Mouse (Mus musculus) midbrain, embryonic 14.5 days (tissue): Measurements from ENCODE around the gene Slc19a2. TPM values are rescaled to one million over a fixed set of nuclear protein-coding genes. Genes with fewer than 3 reads are reported as not detected.

ENCODE experiments used
- ATAC-seq: fragments of 200-750 bp; cut with Nextera tagmentation; 2 replicates; pipeline ENCODE4 v1.8.0; 2017; ENCODE audit warnings: moderate number of reproducible peaks, moderate library complexity; ENCODE audit not compliant: low FRiP score, low TSS enrichment
- DNase-seq: peaks from one replicate; pipeline ENCODE4 v3.0.0-alpha.2; 2015
- H3K27ac ChIP-seq: fragments of 300-500 bp; sonication (generic); replicated peaks from 2 replicates; pipeline ENCODE4 v1.5.1; 2014; ENCODE audit warnings: mild to moderate bottlenecking, low read depth, low read length, moderate library complexity
- H3K27me3 ChIP-seq: fragments of 300-500 bp; sonication (generic); 2 replicates; pipeline ENCODE4 v1.6.1; 2014; ENCODE audit warnings: low read length, control low read depth, mixed read lengths; ENCODE audit not compliant: control insufficient read depth, insufficient read depth
- H3K36me3 ChIP-seq: fragments of 300-500 bp; sonication (generic); 2 replicates; pipeline ENCODE4 v1.6.1; 2014; ENCODE audit warnings: low read length, control low read depth; ENCODE audit not compliant: control insufficient read depth, insufficient read depth
- H3K4me1 ChIP-seq: fragments of 300-500 bp; sonication (generic); 2 replicates; pipeline ENCODE4 v1.6.1; 2014; ENCODE audit warnings: mild to moderate bottlenecking, antibody characterized with exemption, low read length, control low read depth; ENCODE audit not compliant: control insufficient read depth, insufficient read depth
- H3K4me2 ChIP-seq: fragments of 300-500 bp; sonication (generic); 2 replicates; pipeline ENCODE4 v1.6.1; 2014; ENCODE audit warnings: mild to moderate bottlenecking, low read length, moderate library complexity
- H3K4me3 ChIP-seq: fragments of 300-500 bp; sonication (generic); replicated peaks from 2 replicates; pipeline ENCODE4 v1.5.1; 2014; ENCODE audit warnings: low read depth, low read length
- H3K9ac ChIP-seq: fragments of 300-500 bp; sonication (generic); replicated peaks from 2 replicates; pipeline ENCODE4 v1.6.1; 2014; ENCODE audit warnings: mild to moderate bottlenecking, low read length, moderate library complexity
- H3K9me3 ChIP-seq: fragments of 300-500 bp; sonication (generic); 2 replicates; pipeline ENCODE4 v1.6.1; 2016; ENCODE audit warnings: low read length, control low read depth, mixed read lengths; ENCODE audit not compliant: control insufficient read depth
- WGBS: fragments of 180-500 bp; shearing (Covaris S2); extraction: QIAGEN DNeasy Blood & Tissue Kit; methylation state at CpG from one replicate; pipeline ENCODE4 v1.1.7; 2014; 5-methylcytosine and 5-hydroxymethylcytosine counted together
- polyA plus RNA-seq: library from polyadenylated mRNA; unstranded; fragments of >200 nt; fragmentation: Nextera tagmentation; extraction: Ambion mirVana; gene quantifications from 2 replicates; pipeline ENCODE4 v1.2.1, GENCODE M21; 2014

Gene Slc19a2
- polyA plus RNA-seq, 1 experiment from 2014 or later, result 8.0 TPM

GRCm38 (mm10) chr1:164242809-164243208 lies 6.0 kb upstream of the Slc19a2 start:
- WGBS, result 68% methylated on average over 8 of the region's 8 CpGs
- Histone ChIP-seq H3K4me3 (no peak overlapping the region), H3K4me1 (0 out of 2 replicates have a peak, but pooled peaks cover 4% of the 10 kb centered on the region), H3K36me3 (no peaks in the 10 kb centered on the region), H3K4me2 (no peak overlapping the region), H3K9me3 (no peaks in the 10 kb centered on the region), H3K27ac (no peak overlapping the region), H3K27me3 (no peaks in the 10 kb centered on the region), H3K9ac (no peak overlapping the region)
- DNase-seq, result peak; percentile 9
- ATAC-seq, result no peak

- Histone ChIP-seq H3K4me2 (peak overlapping the region; percentile 81), H3K27ac (no peak overlapping the region), H3K4me3 (0 out of 2 replicates have a peak overlapping the region, but pooled peaks have one; percentile 68), H3K9ac (peak overlapping the region; percentile 66; the same call in 1 of the 2 replicates), H3K9me3 (no peaks in the 10 kb centered on the region), H3K4me1 (peaks cover 20% of the 10 kb centered on the region), H3K36me3 (no peaks in the 10 kb centered on the region), H3K27me3 (no peaks in the 10 kb centered on the region)
- ATAC-seq (no peak), DNase-seq (no peak)
- WGBS, result 37% methylated on average over 8 of the region's 8 CpGs
These were observed 1.4 kb upstream of the Slc19a2 start for GRCm38 (mm10) chr1:164247442-164247841.

- Histone ChIP-seq H3K4me2 (peak overlapping the region; percentile 81), H3K27ac (peak overlapping the region; percentile 70; the same call in 1 of the 2 replicates), H3K36me3 (no peaks in the 10 kb centered on the region), H3K4me3 (peak overlapping the region; percentile 68), H3K9ac (peak overlapping the region; percentile 66), H3K4me1 (peaks cover 20% of the 10 kb centered on the region), H3K9me3 (no peaks in the 10 kb centered on the region), H3K27me3 (no peaks in the 10 kb centered on the region)
- DNase-seq, result peak; percentile 24
- ATAC-seq, result no peak
- WGBS, result 7% methylated on average over 10 of the region's 10 CpGs
These were observed 875 bp upstream of the Slc19a2 start for GRCm38 (mm10) chr1:164247971-164248370.

- Histone ChIP-seq H3K4me3 (peak overlapping the region; percentile 68), H3K27ac (peak overlapping the region; percentile 70), H3K9me3 (no peaks in the 10 kb centered on the region), H3K4me1 (peaks cover 20% of the 10 kb centered on the region), H3K4me2 (peak overlapping the region; percentile 81), H3K36me3 (no peaks in the 10 kb centered on the region), H3K9ac (peak overlapping the region; percentile 59), H3K27me3 (no peaks in the 10 kb centered on the region)
- WGBS, result under 1% methylated on average over 33 of the region's 33 CpGs
- ATAC-seq, result no peak; the same call in 1 of the 2 replicates
- peak; percentile 68 for DNase-seq
These were observed 476 bp downstream of the Slc19a2 start for GRCm38 (mm10) chr1:164249332-164249711.

- no peaks in the 10 kb centered on the region for H3K27me3 ChIP-seq
- peak overlapping the region; percentile 59; the same call in 1 of the 2 replicates for H3K9ac ChIP-seq
- H3K9me3 ChIP-seq, result no peaks in the 10 kb centered on the region
- no peaks in the 10 kb centered on the region for H3K36me3 ChIP-seq
- H3K4me3 ChIP-seq, result peak overlapping the region; percentile 68; the same call in 1 of the 2 replicates
- H3K27ac ChIP-seq, result no peak overlapping the region
- ATAC-seq (no peak), DNase-seq (peak; percentile 17)
- peak overlapping the region; percentile 81 for H3K4me2 ChIP-seq
- peaks cover 20% of the 10 kb centered on the region for H3K4me1 ChIP-seq
- WGBS, result 69% methylated on average over 8 of the region's 8 CpGs
These were observed 1.7 kb downstream of the Slc19a2 start for GRCm38 (mm10) chr1:164250391-164251150.

- peaks cover 20% of the 10 kb centered on the region for H3K4me1 ChIP-seq
- H3K27me3 ChIP-seq, result no peaks in the 10 kb centered on the region
- ATAC-seq (no peak), DNase-seq (no peak)
- H3K9ac ChIP-seq, result no peak overlapping the region
- H3K36me3 ChIP-seq, result no peaks in the 10 kb centered on the region
- no peaks in the 10 kb centered on the region for H3K9me3 ChIP-seq
- whole genome bisulfite sequencing, result 81% methylated on average over 1 of the region's 1 CpGs
- no peak overlapping the region for H3K27ac ChIP-seq
- H3K4me3 ChIP-seq, result no peak overlapping the region
- H3K4me2 ChIP-seq, result no peak overlapping the region
These were observed 2.6 kb downstream of the Slc19a2 start for GRCm38 (mm10) chr1:164251438-164251837.

- no peaks in the 10 kb centered on the region for H3K36me3 ChIP-seq
- no peak overlapping the region for H3K4me3 ChIP-seq
- no peak overlapping the region for H3K27ac ChIP-seq
- no peaks in the 10 kb centered on the region for H3K27me3 ChIP-seq
- no peak overlapping the region for H3K4me2 ChIP-seq
- H3K4me1 ChIP-seq, result peaks cover 18% of the 10 kb centered on the region
- ATAC-seq (no peak), DNase-seq (no peak)
- no peaks in the 10 kb centered on the region for H3K9me3 ChIP-seq
- H3K9ac ChIP-seq, result no peak overlapping the region
- WGBS, result 78% methylated on average over 5 of the region's 5 CpGs
These were observed 3.7 kb downstream of the Slc19a2 start for GRCm38 (mm10) chr1:164252551-164252950.

- DNase-seq, result no peak
- H3K9ac ChIP-seq, result no peak overlapping the region
- ATAC-seq, result no peak
- no peaks in the 10 kb centered on the region; the same call in 1 of the 2 replicates for H3K36me3 ChIP-seq
- H3K27ac ChIP-seq, result no peak overlapping the region
- peaks cover 8% of the 10 kb centered on the region for H3K4me1 ChIP-seq
- H3K27me3 ChIP-seq, result no peaks in the 10 kb centered on the region
- H3K9me3 ChIP-seq, result no peaks in the 10 kb centered on the region
- 82% methylated on average over 3 of the region's 3 CpGs for WGBS
- no peak overlapping the region for H3K4me2 ChIP-seq
- no peak overlapping the region for H3K4me3 ChIP-seq
These were observed 6.0 kb downstream of the Slc19a2 start for GRCm38 (mm10) chr1:164254836-164255235.
